In the genomic region with DNA sequence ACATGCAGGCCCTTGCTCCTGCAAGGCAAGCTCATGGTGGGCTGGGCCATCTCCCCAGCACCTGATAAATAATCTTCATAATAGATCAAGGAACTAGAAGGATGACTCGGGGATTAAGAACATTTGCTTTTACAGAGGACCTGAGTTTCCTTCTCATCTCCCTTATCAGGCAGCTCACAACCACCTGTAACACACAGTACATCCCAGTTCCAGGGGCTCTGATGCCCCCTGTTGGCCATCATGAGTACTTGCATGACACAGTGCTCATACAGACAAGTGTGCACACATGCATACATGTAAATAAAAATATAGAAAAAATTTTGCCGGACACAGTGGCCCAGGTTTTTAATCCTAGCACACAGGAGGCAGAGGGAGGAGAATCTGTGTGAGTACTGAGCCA, we compare ENCODE assay signal across 9 mouse cellular contexts. TPM values are rescaled to one million over a fixed set of nuclear protein-coding genes. Genes with fewer than 3 reads are reported as not detected.
DNase-seq lines count a peak whose midpoint lies in the region; ATAC-seq and TF ChIP-seq lines count a peak whose summit lies in the region.
"Had no signal": no experiment of that assay in that cellular context is flagged by ENCODE, and none has a peak within 500 bp of the region (broad histone marks: within the 10 kb centered on the region; RNA-seq: fewer than 3 reads in every experiment).

No protein-coding gene starts in this region.

- no peak overlapping the region for H3K27ac ChIP-seq in intestine, postnatal 0 days (ENCODE audit: low read depth, low read length)
- no peak overlapping the region for H3K27ac ChIP-seq in intestine, embryonic 15.5 days
- H3K27ac ChIP-seq in CH12.LX (ENCODE audit: insufficient read depth, low read depth) = no peak overlapping the region

- H3K27me3 ChIP-seq in intestine, postnatal 0 days (replicated peaks; ENCODE audit: control insufficient read depth, insufficient read depth, low read length) = no peaks in the 10 kb centered on the region
- no peaks in the 10 kb centered on the region for H3K27me3 ChIP-seq in intestine, embryonic 15.5 days (replicated peaks)
- H3K27me3 ChIP-seq in CH12.LX (replicated peaks) = no peaks in the 10 kb centered on the region

- DNase-seq in CH12.LX (ENCODE audit: extremely low read depth) = no peak
- DNase-seq in T-cell, adult 2 months (ENCODE audit: low spot score) = peak; percentile 36
- no peak for DNase-seq in right cerebral cortex, postnatal 10 days (ENCODE audit: low spot score in 2 of 2)
- no peak for DNase-seq in gastrocnemius, postnatal 4 days (ENCODE audit: low spot score in 2 of 2)
- DNase-seq: midbrain, embryonic 14.5 days; spleen, adult 18-20 months had no signal

- peak; percentile 73 for TF ChIP-seq CTCF in intestine, postnatal 0 days (IDR thresholded peaks at IDR 0.05; ENCODE audit: low read depth)
- peak; percentile 58 to 81 for TF ChIP-seq CTCF in CH12.LX (conservative IDR thresholded peaks at IDR 0.05 in 1 of 2, IDR thresholded peaks at IDR 0.05 in 1 of 2; ENCODE audit: low read depth in 2 of 2, low read length in 2 of 2)

- no peak for TF ChIP-seq EP300 in CH12.LX (IDR thresholded peaks at IDR 0.05; ENCODE audit: low read length)

- no peak overlapping the region for H3K4me3 ChIP-seq in intestine, postnatal 0 days (ENCODE audit: low read depth, low read length)
- H3K4me3 ChIP-seq in intestine, embryonic 15.5 days (replicated peaks) = no peak overlapping the region
- no peak overlapping the region for H3K4me3 ChIP-seq in CH12.LX (replicated peaks in 1 of 3; ENCODE audit: low read depth in 2 of 3, low read length in 2 of 3, poor library complexity in 1 of 3)

- ATAC-seq in intestine, postnatal 0 days = no peak
- ATAC-seq in intestine, embryonic 15.5 days = no peak
- peak; percentile 80 for ATAC-seq in megakaryocyte, adult 5-6 weeks (ENCODE audit: poor library complexity, severe bottlenecking)

- in situ Hi-C loops in CH12.LX (cut with MboI; ENCODE audit: low pct_ligation_motif_present, low pct_unique_long_range_greater_than_20kb, low sequenced_read_pairs) = no loop called here

- no peak overlapping the region for H3K9ac ChIP-seq in intestine, postnatal 0 days (ENCODE audit: low read depth, low read length)
- H3K9ac ChIP-seq in intestine, embryonic 15.5 days = no peak overlapping the region
- H3K9ac ChIP-seq in CH12.LX (ENCODE audit: insufficient read depth, low read depth) = no peak overlapping the region

- dilution Hi-C loops in CH12.LX (cut with MboI; ENCODE audit: extremely low pct_ligation_motif_present, extremely low pct_unique_long_range_greater_than_20kb, low sequenced_read_pairs) = no loop called here

- 76% methylated on average over 2 of the region's 2 CpGs for WGBS in intestine, postnatal 0 days
- 89% methylated on average over 2 of the region's 2 CpGs for WGBS in intestine, embryonic 15.5 days

- H3K79me2 ChIP-seq in CH12.LX (replicated peaks; ENCODE audit: control insufficient read depth, extremely low read depth, insufficient read depth, poor library complexity, severe bottlenecking) = no peaks in the 10 kb centered on the region

- H3K36me3 ChIP-seq in intestine, postnatal 0 days (ENCODE audit: control insufficient read depth, insufficient read depth) = no peaks in the 10 kb centered on the region
- no peaks in the 10 kb centered on the region for H3K36me3 ChIP-seq in intestine, embryonic 15.5 days
- H3K36me3 ChIP-seq in CH12.LX (replicated peaks in 1 of 2; ENCODE audit: control insufficient read depth in 1 of 2, insufficient read depth in 1 of 2, low read length in 1 of 2) = no peaks in the 10 kb centered on the region

- no peak for TF ChIP-seq POLR2A in CH12.LX (IDR thresholded peaks at IDR 0.05; ENCODE audit: low read depth, low read length)

- TF ChIP-seq RAD21 in CH12.LX (IDR thresholded peaks at IDR 0.05; ENCODE audit: low read depth, low read length) = peak; percentile 76

- no peaks in the 10 kb centered on the region for H3K9me3 ChIP-seq in intestine, postnatal 0 days (ENCODE audit: control insufficient read depth)
- H3K9me3 ChIP-seq in intestine, embryonic 15.5 days = no peaks in the 10 kb centered on the region
- no peaks in the 10 kb centered on the region for H3K9me3 ChIP-seq in CH12.LX (replicated peaks; ENCODE audit: low read length)

- no peak overlapping the region for H3K4me2 ChIP-seq in intestine, postnatal 0 days (replicated peaks; ENCODE audit: low read depth)
- no peak overlapping the region for H3K4me2 ChIP-seq in intestine, embryonic 15.5 days (replicated peaks)
- H3K4me2 ChIP-seq in CH12.LX (ENCODE audit: insufficient read depth, low read depth, poor library complexity, severe bottlenecking) = no peak overlapping the region

- H3K4me1 ChIP-seq in intestine, postnatal 0 days (replicated peaks; ENCODE audit: control insufficient read depth, insufficient read depth, low read length) = no peaks in the 10 kb centered on the region
- H3K4me1 ChIP-seq in intestine, embryonic 15.5 days (replicated peaks) = peaks cover 8% of the 10 kb centered on the region; the same call in 1 of the 2 replicates
- H3K4me1 ChIP-seq in CH12.LX (ENCODE audit: control insufficient read depth in 1 of 2, insufficient read depth in 2 of 2) = peaks cover 5 to 38% of the 10 kb centered on the region in 2 experiments

TF ChIP-seq in CH12.LX, 34 proteins besides CTCF, POLR2A, EP300 and RAD21:
- TF ChIP-seq ZC3H11A (IDR thresholded peaks at IDR 0.05; ENCODE audit: low read depth, low read length) = peak; percentile 15; the same call in 1 of the 2 replicates
- peak; percentile 85 for TF ChIP-seq SMC3 (IDR thresholded peaks at IDR 0.05; ENCODE audit: low read depth, low read length)
- no peak for TF ChIP-seq POLR2AphosphoS2 (IDR thresholded peaks at IDR 0.05; ENCODE audit: low read depth, low read length)
- TF ChIP-seq CHD2 (IDR thresholded peaks at IDR 0.05; ENCODE audit: low read length) = no peak
TF ChIP-seq in CH12.LX: peak in this region for 2.

RNA-seq across cellular contexts. Expression of a gene that starts 17.4 kb away (rescaled TPM):
- 42.8 and 46.8 TPM in 2 replicates for polyA plus RNA-seq in intestine, postnatal 0 days (2015; fragmentation: Nextera tagmentation; extraction: Ambion mirVana)
- polyA plus RNA-seq in intestine, embryonic 15.5 days (2015; fragmentation: Nextera tagmentation; extraction: Ambion mirVana) = 81.6 and 84.4 TPM in 2 replicates
- total RNA-seq in CH12.LX (2012; rRNA removed) = 12.2 and 13.1 TPM in 2 replicates
- total RNA-seq in CH12.LX (2014; rRNA removed) = 12.8 and 13.3 TPM in 2 replicates
- polyA plus RNA-seq in CH12.LX (2012; ENCODE audit: insufficient read length, low read depth) = 32.0 and 39.0 TPM in 2 replicates
- total RNA-seq in megakaryocyte, adult 5-6 weeks (2015) = 4.9 and 5.7 TPM in 2 replicates
- total RNA-seq in megakaryocyte, adult 5-6 weeks (2017) = 4.4 and 8.7 TPM in 2 replicates
- 10 to 100 TPM; 50.0 to 57.8 TPM for total RNA-seq in gastrocnemius, postnatal 4 days (2021)
